Mouse (Mus musculus) cerebellum, adult 9-10 months (tissue): Measurements from ENCODE around the gene Sppl3.
A peak's percentile ranks its signal among the peaks of the same experiment; 100 is the strongest.

Experiments used
- DNase-seq: peaks from one replicate; pipeline ENCODE4 v3.0.0; 2022

The Sppl3 gene

GRCm38 (mm10) chr5:115010577-115011216 lies at the start of gene Sppl3:
TSS of gene Sppl3 (plus strand) at chr5:115011137.
- peak; percentile 91 for DNase-seq

- no peak for DNase-seq
Measured at GRCm38 (mm10) chr5:114961590-114962360, 49.2 kb upstream of the Sppl3 start.

GRCm38 (mm10) chr5:114964315-114964966 lies 46.5 kb upstream of the Sppl3 start:
- DNase-seq: no peak

GRCm38 (mm10) chr5:114964967-114965898 lies 45.7 kb upstream of the Sppl3 start:
- DNase-seq: no peak

- no peak for DNase-seq
Measured at GRCm38 (mm10) chr5:114967523-114968268, 43.2 kb upstream of the Sppl3 start.

GRCm38 (mm10) chr5:114968651-114969050 lies 42.3 kb upstream of the Sppl3 start:
- no peak for DNase-seq

GRCm38 (mm10) chr5:114969064-114969463 lies 41.9 kb upstream of the Sppl3 start:
- DNase-seq: no peak

- no peak for DNase-seq
Measured at GRCm38 (mm10) chr5:114969609-114970215, 41.2 kb upstream of the Sppl3 start.

- DNase-seq: no peak
Measured at GRCm38 (mm10) chr5:114970824-114971227, 40.1 kb upstream of the Sppl3 start, which contains the start of gene Hnf1a. TSS of gene Hnf1a (minus strand) at chr5:114971094.

- DNase-seq: no peak
Measured at GRCm38 (mm10) chr5:114972201-114972600, 38.7 kb upstream of the Sppl3 start.

GRCm38 (mm10) chr5:114973131-114973530 lies 37.8 kb upstream of the Sppl3 start:
- DNase-seq: no peak

- DNase-seq: no peak
Measured at GRCm38 (mm10) chr5:114976935-114977334, 34.0 kb upstream of the Sppl3 start.

GRCm38 (mm10) chr5:114978473-114978872 lies 32.5 kb upstream of the Sppl3 start:
- peak; percentile 19 for DNase-seq

- DNase-seq: peak; percentile 36
Measured at GRCm38 (mm10) chr5:114978888-114979249, 32.1 kb upstream of the Sppl3 start.

GRCm38 (mm10) chr5:114979250-114980121 lies 31.5 kb upstream of the Sppl3 start:
- DNase-seq: peak; percentile 83

GRCm38 (mm10) chr5:114980122-114980748 lies 30.7 kb upstream of the Sppl3 start:
- DNase-seq: no peak

GRCm38 (mm10) chr5:114982001-114982400 lies 28.9 kb upstream of the Sppl3 start:
- no peak for DNase-seq

- DNase-seq: no peak
Measured at GRCm38 (mm10) chr5:114985074-114985473, 25.9 kb upstream of the Sppl3 start.

- no peak for DNase-seq
Measured at GRCm38 (mm10) chr5:114996447-114996846, 14.5 kb upstream of the Sppl3 start.

- DNase-seq: no peak
Measured at GRCm38 (mm10) chr5:114997327-114997726, 13.6 kb upstream of the Sppl3 start.
